Mouse (Mus musculus): ENCODE data around the gene Odf3l1. TPM values are rescaled to one million over a fixed set of nuclear protein-coding genes. Genes with fewer than 3 reads are reported as not detected.

The Odf3l1 gene
- total and polyA plus RNA-seq, 3 experiments = not detected

DNA sequence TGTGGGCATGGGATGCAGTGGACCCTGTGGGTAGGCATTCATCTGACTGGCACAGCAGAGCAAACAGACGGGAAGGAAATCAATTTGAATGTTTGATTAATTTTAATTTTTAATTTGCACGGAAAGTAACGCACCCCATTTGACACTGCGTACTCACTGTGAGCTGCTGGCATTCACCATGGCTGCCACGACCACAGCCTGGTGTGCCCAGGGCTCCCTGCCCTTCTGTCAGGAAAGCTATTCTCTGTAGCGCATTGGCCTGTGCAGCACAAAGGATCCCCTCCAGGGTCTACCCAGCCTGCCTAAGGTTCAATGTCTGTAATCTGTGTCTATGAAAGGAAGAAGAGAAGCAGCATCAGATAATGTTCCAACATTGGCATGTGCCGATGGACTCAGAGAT lies 61.3 kb downstream of the Odf3l1 start:
- H3K36me3 ChIP-seq (ENCODE audit: control insufficient read depth in 1 of 2, insufficient read depth in 2 of 2, low read length in 2 of 2) = no peaks in the 10 kb centered on the region
- H3K4me3 ChIP-seq (ENCODE audit: control insufficient read depth in 1 of 2, insufficient read depth in 1 of 2, low read depth in 2 of 2, low read length in 2 of 2) = no peak overlapping the region
- no peak for DNase-seq (ENCODE audit: low read depth, low spot score)
- H3K4me1 ChIP-seq (ENCODE audit: control insufficient read depth in 1 of 2, insufficient read depth in 2 of 2, low read length in 2 of 2) = no peaks in the 10 kb centered on the region
- H3K9me3 ChIP-seq (replicated peaks; ENCODE audit: insufficient read depth, low read length) = no peaks in the 10 kb centered on the region
- no peaks in the 10 kb centered on the region for H3K79me2 ChIP-seq (ENCODE audit: control insufficient read depth, insufficient read depth, low read length, poor library complexity)
- H3K27me3 ChIP-seq (ENCODE audit: control insufficient read depth in 1 of 2, insufficient read depth in 2 of 2, low read length in 2 of 2) = 0 out of 4 replicates have a peak, but pooled peaks cover 0 to 1% of the 10 kb centered on the region in 2 experiments
- H3K27ac ChIP-seq (ENCODE audit: control insufficient read depth, low read depth, low read length) = no peak overlapping the region
- no peak overlapping the region for H3K9ac ChIP-seq (ENCODE audit: control insufficient read depth, low read depth, low read length, poor library complexity, severe bottlenecking)
- TF ChIP-seq JUND (IDR thresholded peaks at IDR 0.05; ENCODE audit: low read depth, low read length) (no peak), HCFC1 (IDR thresholded peaks at IDR 0.05; ENCODE audit: low read depth, low read length) (no peak), CTCF (IDR thresholded peaks at IDR 0.05 in 2 of 3, conservative IDR thresholded peaks at IDR 0.05 in 1 of 3; ENCODE audit: control insufficient read depth in 1 of 3, insufficient read depth in 1 of 3, low read depth in 2 of 3, low read length in 3 of 3, poor library complexity in 1 of 3, severe bottlenecking in 1 of 3) (no peak), ZKSCAN1 (IDR thresholded peaks at IDR 0.05; ENCODE audit: low read depth, low read length) (no peak), ZMIZ1 (IDR thresholded peaks at IDR 0.05; ENCODE audit: low read depth, low read length) (no peak), TAL1 (IDR thresholded peaks at IDR 0.05; ENCODE audit: low read length) (no peak), NELFE (IDR thresholded peaks at IDR 0.05; ENCODE audit: low read depth, low read length) (no peak), POLR2A (IDR thresholded peaks at IDR 0.05; ENCODE audit: control insufficient read depth in 1 of 2, insufficient read depth in 1 of 2, low read depth in 1 of 2, low read length in 2 of 2, poor library complexity in 1 of 2) (no peak), TCF12 (IDR thresholded peaks at IDR 0.05; ENCODE audit: low read depth, low read length) (no peak), RCOR1 (IDR thresholded peaks at IDR 0.05; ENCODE audit: low read depth, low read length) (no peak), ZNF384 (IDR thresholded peaks at IDR 0.05; ENCODE audit: low read depth, low read length) (no peak), GATA1 (IDR thresholded peaks at IDR 0.05; ENCODE audit: low read depth, low read length) (no peak), ELF1 (IDR thresholded peaks at IDR 0.05; ENCODE audit: low read depth, low read length) (no peak), NRF1 (IDR thresholded peaks at IDR 0.05; ENCODE audit: insufficient read depth, low read depth, low read length, poor library complexity, severe bottlenecking) (no peak), GABPA (IDR thresholded peaks at IDR 0.05; ENCODE audit: low read depth, low read length) (no peak), MEF2A (IDR thresholded peaks at IDR 0.05; ENCODE audit: extremely low read depth, insufficient replicate concordance, low read depth, low read length, poor library complexity, severe bottlenecking) (no peak), ETS1 (IDR thresholded peaks at IDR 0.05; ENCODE audit: low read depth, low read length) (no peak)

Other genes with a start within 250 kb of the Odf3l1 start
- gene Lingo1, start 68.2 kb downstream of the Odf3l1 start, total RNA-seq (2012; rRNA removed) = not detected in 2 replicates
- gene Lingo1, start 68.2 kb downstream of the Odf3l1 start, polyA plus RNA-seq (2012; ENCODE audit: insufficient read depth in 1 of 2, insufficient read length in 2 of 2, low read depth in 1 of 2, low replicate concordance in 2 of 2, missing spikeins in 1 of 2) = not detected
- gene Cspg4, start 354 bp upstream of the Odf3l1 start, total RNA-seq (2012; rRNA removed) = 0.16 and 0.23 TPM in 2 replicates
- gene Cspg4, start 354 bp upstream of the Odf3l1 start, polyA plus RNA-seq (2012; ENCODE audit: insufficient read depth in 1 of 2, insufficient read length in 2 of 2, low read depth in 1 of 2, low replicate concordance in 2 of 2, missing spikeins in 1 of 2) = under 1 TPM in 1 of 2 experiments, not detected in 1; 0.15 TPM
- gene Snx33, start 63.7 kb upstream of the Odf3l1 start, total RNA-seq (2012; rRNA removed) = 2.2 and 2.3 TPM in 2 replicates
- gene Snx33, start 63.7 kb upstream of the Odf3l1 start, polyA plus RNA-seq (2012; ENCODE audit: insufficient read depth in 1 of 2, insufficient read length in 2 of 2, low read depth in 1 of 2, low replicate concordance in 2 of 2, missing spikeins in 1 of 2) = 1 to 10 TPM in 1 of 2 experiments, not detected in 1; 3.5 TPM
- gene Imp3, start 72.8 kb upstream of the Odf3l1 start, total RNA-seq (2012; rRNA removed) = 160 and 183 TPM in 2 replicates
- gene Imp3, start 72.8 kb upstream of the Odf3l1 start, polyA plus RNA-seq (2012; ENCODE audit: insufficient read depth in 1 of 2, insufficient read length in 2 of 2, low read depth in 1 of 2, low replicate concordance in 2 of 2, missing spikeins in 1 of 2) = 100 to 1,000 TPM in 1 of 2 experiments, not detected in 1; 154 TPM
- 13.0 and 14.6 TPM in 2 replicates for gene Snupn, start 86.2 kb upstream of the Odf3l1 start, total RNA-seq (2012; rRNA removed)
- 10 to 100 TPM in 1 of 2 experiments, not detected in 1; 14.7 TPM for gene Snupn, start 86.2 kb upstream of the Odf3l1 start, polyA plus RNA-seq (2012; ENCODE audit: insufficient read depth in 1 of 2, insufficient read length in 2 of 2, low read depth in 1 of 2, low replicate concordance in 2 of 2, missing spikeins in 1 of 2)
- 10.6 and 12.0 TPM in 2 replicates for gene Ptpn9, start 130.2 kb upstream of the Odf3l1 start, total RNA-seq (2012; rRNA removed)
- 10 to 100 TPM in 1 of 2 experiments, not detected in 1; 24.3 TPM for gene Ptpn9, start 130.2 kb upstream of the Odf3l1 start, polyA plus RNA-seq (2012; ENCODE audit: insufficient read depth in 1 of 2, insufficient read length in 2 of 2, low read depth in 1 of 2, low replicate concordance in 2 of 2, missing spikeins in 1 of 2)
- gene Sin3a, start 207.4 kb upstream of the Odf3l1 start, total RNA-seq (2012; rRNA removed) = 27.0 and 37.5 TPM in 2 replicates
- gene Sin3a, start 207.4 kb upstream of the Odf3l1 start, polyA plus RNA-seq (2012; ENCODE audit: insufficient read depth in 1 of 2, insufficient read length in 2 of 2, low read depth in 1 of 2, low replicate concordance in 2 of 2, missing spikeins in 1 of 2) = 100 to 1,000 TPM in 1 of 2 experiments, 10 to 100 TPM in 1; 47.5 to 715 TPM